Mouse (Mus musculus) heart, adult 9 months (tissue): Measurements from ENCODE around the gene Ubxn2a.

Source experiments
- DNase-seq, 2 experiments: peaks; one replicate each; pipeline ENCODE4 v3.0.0; 2022; ENCODE audit warnings: low spot score in 2 of 2

Ubxn2a gene

DNA sequence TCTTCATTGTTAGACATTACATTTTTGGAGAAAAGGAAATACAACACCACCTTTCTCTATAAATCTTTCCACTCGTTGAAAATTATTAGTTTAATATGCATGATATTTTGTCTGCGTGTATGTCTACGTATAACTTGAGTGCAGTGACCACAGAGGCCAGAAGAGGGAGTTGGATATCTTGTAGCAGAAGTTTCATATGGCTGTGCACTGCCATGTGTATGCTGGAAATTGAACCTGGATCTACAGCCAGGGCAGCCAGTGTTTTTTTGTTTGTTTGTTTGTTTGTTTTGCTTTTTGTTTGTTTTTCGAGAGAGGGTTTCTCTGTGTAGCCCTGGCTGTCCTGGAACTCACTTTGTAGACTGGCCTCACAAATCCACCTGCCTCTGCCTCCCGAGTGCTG is 28.5 kb downstream of the Ubxn2a start:
- DNase-seq = no peak

DNA sequence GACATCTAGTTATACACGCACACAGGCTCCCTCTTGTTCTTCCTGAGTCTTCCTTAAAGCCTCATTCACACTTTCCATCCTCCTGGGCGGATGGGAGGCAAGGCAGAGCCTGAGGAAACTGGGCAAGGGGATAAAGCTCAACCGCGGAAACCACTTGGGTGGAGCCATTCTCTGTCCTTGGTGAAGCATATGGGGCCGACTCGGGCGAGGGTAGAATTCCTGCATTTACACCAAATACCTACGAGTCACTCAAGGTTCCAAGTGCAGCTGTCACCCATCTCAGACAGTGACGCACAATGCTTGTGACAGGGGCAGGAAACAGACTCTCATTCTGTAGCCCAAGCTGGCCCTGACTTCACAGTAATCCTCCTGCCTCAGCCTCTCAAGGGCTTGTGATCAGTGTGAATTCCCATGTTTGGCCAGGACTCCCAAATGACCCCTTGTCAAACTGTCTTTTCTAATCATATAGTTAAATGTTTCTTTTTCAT is 29.2 kb downstream of the Ubxn2a start:
- no peak for DNase-seq

DNA sequence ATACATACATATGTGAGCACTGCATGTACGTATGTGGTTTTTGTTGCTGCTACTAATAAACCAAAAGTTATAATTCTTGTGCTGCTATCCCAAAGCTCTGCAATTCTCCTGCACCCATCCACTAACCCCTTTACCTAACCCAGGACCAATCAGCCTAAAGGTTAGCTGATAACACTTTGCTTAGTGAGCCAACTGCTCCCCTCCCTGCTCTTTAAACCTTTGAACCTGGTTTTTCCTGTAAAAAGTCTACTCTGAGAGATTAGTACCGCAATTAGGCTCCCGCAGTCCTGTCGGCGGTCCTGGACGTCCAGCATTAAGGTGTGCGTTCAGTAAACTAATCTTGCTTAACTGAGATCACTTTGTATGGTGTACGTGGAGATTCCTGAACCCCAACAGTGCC is 31.9 kb downstream of the Ubxn2a start:
- no peak for DNase-seq

- peak; percentile 60 to 64 for DNase-seq
Observed at GRCm38 (mm10) chr12:4874161-4874927, 33.2 kb downstream of the Ubxn2a start, which contains the start of gene Mfsd2b. Gene Mfsd2b (minus strand): TSS chr12:4874359.

DNA sequence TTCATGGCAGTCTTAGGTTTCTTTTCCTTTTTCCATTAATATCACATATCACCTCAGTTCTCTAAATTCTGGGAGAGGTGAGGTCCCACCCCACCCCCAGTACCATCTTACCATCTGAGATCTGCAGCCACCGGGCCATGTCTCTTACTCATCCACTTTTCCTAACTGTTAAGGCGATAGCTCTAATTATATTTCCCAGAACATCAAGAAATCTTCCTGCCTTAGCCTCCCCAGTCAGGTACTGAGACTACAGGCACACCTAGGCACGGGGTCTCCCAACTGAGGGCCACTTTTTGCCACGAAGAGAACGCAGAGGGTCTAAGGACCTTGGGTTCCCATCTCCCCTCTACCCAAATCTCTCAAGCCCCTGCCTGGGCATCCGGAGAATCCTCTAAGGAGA is 34.0 kb downstream of the Ubxn2a start:
- no peak for DNase-seq

- DNase-seq = no peak
Observed at GRCm38 (mm10) chr12:4872983-4873477, 34.5 kb downstream of the Ubxn2a start.

DNA sequence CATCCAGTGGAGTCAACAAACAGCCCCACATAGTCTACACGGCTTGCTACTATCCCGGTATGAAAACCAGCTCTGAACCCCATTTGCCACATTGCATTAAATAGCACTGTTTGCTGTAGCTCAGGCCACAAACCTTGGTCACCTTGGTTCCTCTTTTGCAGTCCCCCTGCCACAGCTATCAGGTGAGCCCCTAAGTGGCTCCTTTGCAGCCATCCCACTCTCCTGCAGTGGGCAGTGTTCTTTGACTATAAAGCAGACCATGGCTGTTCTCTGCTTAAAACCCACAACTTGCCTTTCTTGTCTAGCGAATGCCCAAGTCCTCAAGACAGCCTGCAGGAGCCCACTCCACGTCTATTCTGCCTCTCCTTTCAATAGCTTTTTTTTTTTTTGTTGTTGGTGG is 35.2 kb downstream of the Ubxn2a start:
- DNase-seq = no peak

DNA sequence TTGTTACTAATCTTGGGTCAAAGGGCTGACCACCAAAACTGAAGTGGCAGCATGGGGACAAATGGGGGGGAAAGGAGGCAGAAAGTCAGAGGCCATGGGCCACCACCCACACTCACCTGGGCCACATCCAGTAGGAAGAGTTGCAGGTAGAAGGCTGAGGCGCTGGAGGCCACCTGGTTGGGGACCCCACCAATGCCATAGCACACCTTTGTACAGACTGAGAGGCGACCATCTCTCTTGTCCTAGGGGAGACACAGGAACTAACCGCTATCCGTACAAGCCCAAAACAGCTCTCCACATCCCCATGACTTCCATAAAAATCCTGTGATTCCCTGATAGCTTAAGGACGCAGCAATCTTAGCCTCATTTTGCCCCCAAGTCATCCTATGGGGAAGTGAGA is 36.2 kb downstream of the Ubxn2a start:
- DNase-seq = no peak

DNA sequence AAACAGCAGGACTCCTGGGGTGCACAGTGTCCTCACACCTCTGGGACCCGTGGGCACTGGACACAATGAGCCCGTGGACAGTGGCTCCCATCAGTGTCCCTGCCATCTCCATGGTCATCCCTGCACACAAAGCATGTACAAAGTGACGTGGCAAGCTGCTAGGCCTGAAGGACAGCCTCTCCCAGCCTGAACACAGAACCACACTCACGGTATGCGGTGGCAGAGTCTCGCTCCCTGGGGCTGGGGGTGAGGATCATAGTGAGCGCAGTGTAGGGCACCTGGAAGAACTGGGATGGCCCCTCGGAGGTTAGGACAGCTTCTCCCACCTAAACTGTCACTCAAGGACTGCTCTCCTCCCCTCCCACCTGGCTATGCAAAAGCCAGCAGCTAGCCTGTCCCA is 38.6 kb downstream of the Ubxn2a start:
- DNase-seq = no peak

DNA sequence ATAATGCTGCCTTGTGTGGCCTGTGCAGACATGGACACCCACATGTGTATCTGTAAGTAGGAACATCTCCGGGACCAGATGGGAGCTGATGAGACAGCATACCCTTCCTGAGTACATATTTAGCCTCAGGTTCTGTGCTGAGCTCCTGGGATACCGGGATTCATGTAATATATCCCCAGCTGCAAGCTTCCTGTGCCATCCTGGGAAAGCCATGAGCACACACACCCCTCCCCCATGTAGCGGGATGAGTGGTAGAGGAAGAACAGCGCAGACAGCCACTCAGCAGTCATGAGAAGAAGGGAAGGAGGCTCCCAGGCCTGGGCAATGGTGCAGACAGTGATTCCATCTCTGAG is 43.2 kb downstream of the Ubxn2a start:
- no peak for DNase-seq

DNA sequence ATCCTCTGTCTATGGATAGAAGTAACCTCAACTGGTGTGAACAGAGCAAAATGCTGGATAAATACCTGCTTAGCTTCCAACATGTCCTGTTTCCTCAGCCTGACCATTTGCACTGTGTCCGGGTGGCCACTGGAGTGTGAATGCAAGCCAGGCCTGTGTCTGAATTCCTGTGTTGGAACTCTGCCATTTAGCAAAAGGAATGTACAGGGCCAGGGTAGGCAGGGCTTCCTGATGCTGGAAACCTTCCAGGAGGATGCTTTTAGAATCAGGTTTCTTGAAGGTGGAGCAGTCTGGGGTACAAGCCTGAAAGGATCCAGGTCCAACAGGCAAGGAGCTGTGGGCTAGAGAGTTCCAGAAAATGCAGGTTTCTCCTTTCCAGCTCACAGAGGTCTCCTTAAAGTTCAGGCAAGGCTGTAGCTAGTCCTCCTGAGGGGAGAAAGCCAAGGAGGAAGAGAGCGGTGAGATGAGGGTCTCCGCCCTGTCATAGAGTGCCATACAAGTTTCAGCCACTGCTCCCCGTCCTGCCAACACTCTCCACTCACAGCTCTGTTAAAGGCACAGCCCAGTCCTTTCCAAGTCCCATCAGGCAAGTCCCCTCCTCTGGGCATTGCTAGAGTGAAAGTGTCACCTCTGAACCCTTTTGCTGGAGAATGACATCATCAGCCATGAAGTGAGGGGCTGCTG is 43.7 kb downstream of the Ubxn2a start:
- peak in 1 of 2 experiments; percentile 21 for DNase-seq

DNA sequence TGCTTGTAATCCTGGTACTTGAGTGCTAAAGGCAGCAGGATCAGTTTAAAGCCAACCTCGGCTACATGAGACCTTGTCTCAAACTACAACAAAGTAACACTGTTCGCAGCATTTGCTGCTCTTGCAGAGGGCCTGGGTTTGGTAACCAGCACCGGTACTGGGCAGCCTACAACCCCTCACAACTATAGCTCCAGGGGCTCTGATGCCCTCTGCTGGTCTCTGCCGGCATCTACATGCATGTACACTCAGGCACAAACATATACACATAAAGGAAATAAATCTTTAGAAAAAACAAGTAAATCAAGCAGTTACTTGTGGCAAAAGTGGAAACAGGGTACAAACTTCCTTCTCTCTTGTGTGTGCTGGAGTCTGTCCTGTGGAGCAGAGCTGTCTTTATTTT is 44.8 kb downstream of the Ubxn2a start:
- DNase-seq = no peak

GRCm38 (mm10) chr12:4859241-4859914 is 48.1 kb downstream of the Ubxn2a start:
- no peak for DNase-seq

- no peak for DNase-seq
Observed at GRCm38 (mm10) chr12:4856834-4857233, 50.7 kb downstream of the Ubxn2a start.

DNA sequence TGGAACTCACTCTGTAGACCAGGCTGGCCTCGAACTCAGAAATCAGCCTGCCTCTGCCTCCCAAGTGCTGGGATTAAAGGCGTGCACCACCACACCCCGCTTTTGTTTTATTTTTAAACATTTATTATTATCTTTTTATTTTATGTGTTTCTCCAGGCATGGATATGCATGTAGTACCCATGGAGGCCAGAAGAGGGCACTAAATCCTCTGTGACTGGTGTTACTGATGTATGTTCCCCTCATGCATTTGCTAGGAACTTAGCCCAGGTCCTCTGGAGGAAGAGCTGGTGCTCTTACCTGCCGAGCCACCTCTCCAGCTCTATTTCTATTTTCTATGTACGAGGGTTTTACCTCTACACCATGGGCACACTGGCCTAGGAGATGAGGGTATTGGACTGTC is 51.3 kb downstream of the Ubxn2a start:
- DNase-seq = no peak

- peak in 1 of 2 experiments; percentile 29 for DNase-seq
Observed at GRCm38 (mm10) chr12:4843741-4844140, 63.8 kb downstream of the Ubxn2a start.

- peak; percentile 92 for DNase-seq
Observed at GRCm38 (mm10) chr12:4842890-4843597, 64.5 kb downstream of the Ubxn2a start, which contains the start of gene Wdcp. Gene Wdcp (plus strand): TSS chr12:4843303.

DNA sequence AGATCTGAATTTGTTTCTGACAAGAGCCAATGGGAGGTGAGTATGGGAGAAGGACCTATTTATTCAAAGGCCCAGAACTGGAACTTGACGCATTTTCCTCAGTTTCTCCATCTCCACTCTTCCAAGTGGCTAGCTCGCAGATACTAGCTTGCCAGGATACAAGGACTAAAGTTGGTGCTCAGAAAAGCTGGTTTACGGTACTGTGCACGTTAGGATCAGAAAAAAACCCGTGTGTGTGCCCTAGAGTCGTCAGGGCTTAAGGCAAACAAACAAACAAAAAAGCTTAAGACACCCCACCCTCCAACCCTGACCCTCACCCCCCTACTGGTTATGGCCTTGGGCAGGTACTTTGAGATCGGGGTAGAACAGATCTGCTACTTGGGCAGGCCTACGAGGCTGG is 65.0 kb downstream of the Ubxn2a start:
- no peak for DNase-seq

DNA sequence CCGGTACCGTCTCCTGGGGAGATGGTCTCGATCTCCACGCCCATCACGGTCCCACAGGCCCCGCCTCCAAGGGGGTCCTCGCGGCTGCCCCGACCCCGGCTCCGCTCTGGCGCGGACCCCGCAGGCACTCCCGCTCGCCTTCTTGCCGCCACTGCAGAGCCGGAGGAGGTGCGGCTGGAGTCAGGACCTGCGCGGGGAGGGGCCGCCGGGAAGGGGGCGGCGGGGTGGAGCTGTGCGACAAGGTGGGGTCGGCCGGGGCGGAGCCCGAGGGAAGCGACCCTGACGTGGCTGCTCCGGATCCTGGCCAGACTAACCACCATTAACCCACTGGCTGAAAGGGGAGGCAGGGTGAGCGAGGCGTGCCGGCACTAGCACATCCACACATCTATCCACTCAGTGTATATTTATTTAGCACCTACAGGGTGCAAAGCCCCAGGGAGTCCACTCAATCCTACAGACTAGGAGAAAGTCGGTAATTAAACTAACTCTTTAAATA is 66.1 kb downstream of the Ubxn2a start, which contains the start of gene Fkbp1b:
Gene Fkbp1b, minus strand, starts transcription at position 200 of the 496 bp plus-strand sequence.
- DNase-seq = peak; percentile 22 to 28

DNA sequence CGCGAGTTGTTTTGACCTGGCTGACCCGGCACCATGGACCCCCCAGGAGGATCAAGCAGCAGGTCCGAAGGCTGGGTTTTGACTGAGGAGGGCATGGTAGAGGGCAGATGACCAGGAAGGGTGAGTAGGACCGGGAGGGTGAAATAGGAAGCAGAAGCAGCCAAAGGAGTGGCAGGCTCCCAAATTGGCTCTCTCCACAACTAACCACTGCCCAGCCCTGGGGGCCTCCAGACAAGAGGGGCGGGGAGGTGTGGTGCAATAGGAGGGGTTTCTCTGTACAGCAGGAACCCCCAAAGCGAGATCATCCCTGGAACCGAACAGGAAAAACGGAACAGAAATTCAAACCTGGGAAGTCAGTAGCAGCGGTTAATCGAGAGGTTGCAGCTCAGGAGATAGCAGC is 66.8 kb downstream of the Ubxn2a start:
- DNase-seq = peak in 1 of 2 experiments; percentile 28

GRCm38 (mm10) chr12:4840010-4840409 is 67.5 kb downstream of the Ubxn2a start:
- no peak for DNase-seq
